Mouse (Mus musculus) kidney, embryonic 16.5 days (tissue): ENCODE measurements around the gene Cds1. TPM values are rescaled to one million over a fixed set of nuclear protein-coding genes. Genes with fewer than 3 reads are reported as not detected.

ENCODE experiments used
- ATAC-seq: fragments of 200-750 bp; cut with Nextera tagmentation; 2 replicates; pipeline ENCODE4 v1.8.0; 2017; ENCODE audit warnings: moderate TSS enrichment; ENCODE audit not compliant: low FRiP score, low TSS enrichment
- H3K27ac ChIP-seq: fragments of 300-500 bp; sonication (generic); 2 replicates; pipeline ENCODE4 v1.5.1; 2014; ENCODE audit warnings: low read length
- H3K27me3 ChIP-seq: fragments of 300-500 bp; sonication (generic); 2 replicates; pipeline ENCODE4 v1.6.1; 2014; ENCODE audit warnings: low read length, control low read depth, mixed read lengths; ENCODE audit not compliant: insufficient read depth
- H3K36me3 ChIP-seq: fragments of 300-500 bp; sonication (generic); 2 replicates; pipeline ENCODE4 v1.6.1; 2014; ENCODE audit warnings: low read length, control low read depth, mixed read lengths; ENCODE audit not compliant: insufficient read depth
- H3K4me1 ChIP-seq: fragments of 300-500 bp; sonication (generic); 2 replicates; pipeline ENCODE4 v1.6.1; 2014; ENCODE audit warnings: low read length, control low read depth, mixed read lengths; ENCODE audit not compliant: insufficient read depth
- H3K4me2 ChIP-seq: fragments of 300-500 bp; sonication (generic); replicated peaks from 2 replicates; pipeline ENCODE4 v1.6.1; 2014; ENCODE audit warnings: low read depth, low read length
- H3K4me3 ChIP-seq: fragments of 300-500 bp; sonication (generic); 2 replicates; pipeline ENCODE4 v1.5.1; 2014; ENCODE audit warnings: mild to moderate bottlenecking, low read length
- H3K9ac ChIP-seq: fragments of 300-500 bp; sonication (generic); replicated peaks from 2 replicates; pipeline ENCODE4 v1.6.1; 2014; ENCODE audit warnings: low read length
- H3K9me3 ChIP-seq: fragments of 300-500 bp; sonication (generic); 2 replicates; pipeline ENCODE4 v1.6.1; 2016; ENCODE audit warnings: low read length, control low read depth
- WGBS: fragments of 180-500 bp; shearing (Covaris S2); extraction: QIAGEN DNeasy Blood & Tissue Kit; methylation state at CpG from one replicate; pipeline ENCODE4 v1.1.7; 2014; 5-methylcytosine and 5-hydroxymethylcytosine counted together
- polyA plus RNA-seq: library from polyadenylated mRNA; unstranded; fragments of >200 nt; fragmentation: Nextera tagmentation; extraction: Ambion mirVana; gene quantifications from 2 replicates; pipeline ENCODE4 v1.2.1, GENCODE M21; 2015

The Cds1 gene
- polyA plus RNA-seq: 15.8 and 16.0 TPM in 2 replicates

GRCm38 (mm10) chr5:101764554-101765347 is at the start of gene Cds1:
Gene Cds1, plus strand, starts transcription at chr5:101765130.
- Histone ChIP-seq H3K27me3 (peaks cover 32% of the 10 kb centered on the region; the same call in 1 of the 2 replicates), H3K36me3 (no peaks in the 10 kb centered on the region), H3K9me3 (no peaks in the 10 kb centered on the region), H3K9ac (peak within 1 kb of the TSS; percentile 78), H3K4me1 (peaks cover 17% of the 10 kb centered on the region; the same call in 1 of the 2 replicates), H3K27ac (peak within 1 kb of the TSS; percentile 72), H3K4me3 (peak within 1 kb of the TSS; percentile 78), H3K4me2 (peak within 1 kb of the TSS; percentile 100)
- peak; percentile 90 for ATAC-seq
- under 1% methylated on average over 55 of the region's 91 CpGs for WGBS

- H3K27me3 ChIP-seq: no peaks in the 10 kb centered on the region
- peaks cover 11% of the 10 kb centered on the region; the same call in 1 of the 2 replicates for H3K4me1 ChIP-seq
- no peaks in the 10 kb centered on the region for H3K9me3 ChIP-seq
- H3K36me3 ChIP-seq: no peaks in the 10 kb centered on the region
- H3K27ac ChIP-seq: peak overlapping the region; percentile 57; the same call in 1 of the 2 replicates
- no peak overlapping the region for H3K4me2 ChIP-seq
- 78% methylated on average over 9 of the region's 9 CpGs for WGBS
- ATAC-seq: no peak
- H3K4me3 ChIP-seq: no peak overlapping the region
- H3K9ac ChIP-seq: no peak overlapping the region
These were observed 40.7 kb upstream of the Cds1 start for GRCm38 (mm10) chr5:101724216-101724615.

GRCm38 (mm10) chr5:101724756-101725155 is 40.2 kb upstream of the Cds1 start:
- H3K4me1 ChIP-seq: peaks cover 12% of the 10 kb centered on the region; the same call in 1 of the 2 replicates
- H3K36me3 ChIP-seq: no peaks in the 10 kb centered on the region
- H3K27ac ChIP-seq: no peak overlapping the region
- H3K4me3 ChIP-seq: no peak overlapping the region
- 84% methylated on average over 16 of the region's 16 CpGs for WGBS
- no peaks in the 10 kb centered on the region for H3K9me3 ChIP-seq
- H3K4me2 ChIP-seq: no peak overlapping the region
- no peaks in the 10 kb centered on the region for H3K27me3 ChIP-seq
- no peak overlapping the region for H3K9ac ChIP-seq
- no peak for ATAC-seq

- H3K36me3 ChIP-seq: no peaks in the 10 kb centered on the region
- H3K9me3 ChIP-seq: no peaks in the 10 kb centered on the region
- no peaks in the 10 kb centered on the region for H3K27me3 ChIP-seq
- no peak overlapping the region for H3K4me2 ChIP-seq
- no peak overlapping the region for H3K4me3 ChIP-seq
- H3K9ac ChIP-seq: no peak overlapping the region
- ATAC-seq: 0 out of 2 replicates have a peak, but pooled peaks have one; percentile 12
- 0 out of 2 replicates have a peak overlapping the region, but pooled peaks have one; percentile 43 for H3K27ac ChIP-seq
- 57% methylated on average over 8 of the region's 8 CpGs for WGBS
- H3K4me1 ChIP-seq: peaks cover 9% of the 10 kb centered on the region; the same call in 1 of the 2 replicates
These were observed 39.2 kb upstream of the Cds1 start for GRCm38 (mm10) chr5:101725703-101726102.

GRCm38 (mm10) chr5:101726371-101726770 is 38.6 kb upstream of the Cds1 start:
- Histone ChIP-seq H3K9me3 (no peaks in the 10 kb centered on the region), H3K36me3 (no peaks in the 10 kb centered on the region), H3K4me1 (peaks cover 7% of the 10 kb centered on the region; the same call in 1 of the 2 replicates), H3K9ac (no peak overlapping the region), H3K27me3 (no peaks in the 10 kb centered on the region), H3K4me3 (no peak overlapping the region), H3K27ac (peak overlapping the region; percentile 13; the same call in 1 of the 2 replicates), H3K4me2 (no peak overlapping the region)
- no peak for ATAC-seq
- WGBS: 75% methylated on average over 6 of the region's 6 CpGs

- peak overlapping the region; percentile 89 for H3K27ac ChIP-seq
- ATAC-seq: peak; percentile 85
- 58% methylated on average over 8 of the region's 8 CpGs for WGBS
These were observed 36.5 kb upstream of the Cds1 start for GRCm38 (mm10) chr5:101728304-101728905.

GRCm38 (mm10) chr5:101737341-101737740 is 27.6 kb upstream of the Cds1 start:
- Histone ChIP-seq H3K27ac (no peak overlapping the region), H3K27me3 (no peaks in the 10 kb centered on the region), H3K4me2 (no peak overlapping the region), H3K9ac (no peak overlapping the region), H3K9me3 (no peaks in the 10 kb centered on the region), H3K4me3 (no peak overlapping the region), H3K4me1 (0 out of 2 replicates have a peak, but pooled peaks cover 3% of the 10 kb centered on the region), H3K36me3 (no peaks in the 10 kb centered on the region)
- WGBS: 46% methylated on average over 3 of the region's 3 CpGs
- no peak for ATAC-seq

More at GRCm38 (mm10) chr5:101728304-101728905, 36.5 kb upstream of the Cds1 start:
- H3K36me3 ChIP-seq: no peaks in the 10 kb centered on the region
- H3K4me3 ChIP-seq: no peak overlapping the region
- no peaks in the 10 kb centered on the region for H3K27me3 ChIP-seq
- H3K9me3 ChIP-seq: no peaks in the 10 kb centered on the region
- H3K9ac ChIP-seq: no peak overlapping the region; the same call in 1 of the 2 replicates
- H3K4me2 ChIP-seq: no peak overlapping the region
- peaks cover 7% of the 10 kb centered on the region; the same call in 1 of the 2 replicates for H3K4me1 ChIP-seq

GRCm38 (mm10) chr5:101740471-101741223 is 24.3 kb upstream of the Cds1 start:
- H3K9ac ChIP-seq: no peak overlapping the region
- no peaks in the 10 kb centered on the region for H3K9me3 ChIP-seq
- ATAC-seq: peak; percentile 62; the same call in 1 of the 2 replicates
- no peak overlapping the region for H3K4me3 ChIP-seq
- H3K27me3 ChIP-seq: no peaks in the 10 kb centered on the region
- peak overlapping the region; percentile 32 for H3K4me2 ChIP-seq
- WGBS: 49% methylated on average over 16 of the region's 16 CpGs
- H3K27ac ChIP-seq: no peak overlapping the region
- H3K36me3 ChIP-seq: no peaks in the 10 kb centered on the region
- 0 out of 2 replicates have a peak, but pooled peaks cover 3% of the 10 kb centered on the region for H3K4me1 ChIP-seq

- no peaks in the 10 kb centered on the region for H3K27me3 ChIP-seq
- no peak overlapping the region for H3K9ac ChIP-seq
- H3K36me3 ChIP-seq: no peaks in the 10 kb centered on the region
- no peak overlapping the region for H3K27ac ChIP-seq
- H3K9me3 ChIP-seq: no peaks in the 10 kb centered on the region
- 0 out of 2 replicates have a peak, but pooled peaks cover 3% of the 10 kb centered on the region for H3K4me1 ChIP-seq
- peak; percentile 55; the same call in 1 of the 2 replicates for ATAC-seq
- no peak overlapping the region for H3K4me3 ChIP-seq
- WGBS: 64% methylated on average over 4 of the region's 4 CpGs
- no peak overlapping the region; the same call in 1 of the 2 replicates for H3K4me2 ChIP-seq
These were observed 23.7 kb upstream of the Cds1 start for GRCm38 (mm10) chr5:101741224-101741591.
